Mouse (Mus musculus) G1E (cell line): ENCODE measurements around the gene Nlrc5.

Experiments
- CTCF ChIP-seq: IDR thresholded peaks from 2 replicates; pipeline ENCODE4 v1.5.1; 2012; ENCODE audit warnings: low read depth, low read length, inconsistent platforms, mixed read lengths
- GATA1 ChIP-seq: IDR thresholded peaks from 2 replicates; pipeline ENCODE4 v1.6.1; 2012; ENCODE audit warnings: borderline replicate concordance, low read length, inconsistent platforms, mixed read lengths

DNA sequence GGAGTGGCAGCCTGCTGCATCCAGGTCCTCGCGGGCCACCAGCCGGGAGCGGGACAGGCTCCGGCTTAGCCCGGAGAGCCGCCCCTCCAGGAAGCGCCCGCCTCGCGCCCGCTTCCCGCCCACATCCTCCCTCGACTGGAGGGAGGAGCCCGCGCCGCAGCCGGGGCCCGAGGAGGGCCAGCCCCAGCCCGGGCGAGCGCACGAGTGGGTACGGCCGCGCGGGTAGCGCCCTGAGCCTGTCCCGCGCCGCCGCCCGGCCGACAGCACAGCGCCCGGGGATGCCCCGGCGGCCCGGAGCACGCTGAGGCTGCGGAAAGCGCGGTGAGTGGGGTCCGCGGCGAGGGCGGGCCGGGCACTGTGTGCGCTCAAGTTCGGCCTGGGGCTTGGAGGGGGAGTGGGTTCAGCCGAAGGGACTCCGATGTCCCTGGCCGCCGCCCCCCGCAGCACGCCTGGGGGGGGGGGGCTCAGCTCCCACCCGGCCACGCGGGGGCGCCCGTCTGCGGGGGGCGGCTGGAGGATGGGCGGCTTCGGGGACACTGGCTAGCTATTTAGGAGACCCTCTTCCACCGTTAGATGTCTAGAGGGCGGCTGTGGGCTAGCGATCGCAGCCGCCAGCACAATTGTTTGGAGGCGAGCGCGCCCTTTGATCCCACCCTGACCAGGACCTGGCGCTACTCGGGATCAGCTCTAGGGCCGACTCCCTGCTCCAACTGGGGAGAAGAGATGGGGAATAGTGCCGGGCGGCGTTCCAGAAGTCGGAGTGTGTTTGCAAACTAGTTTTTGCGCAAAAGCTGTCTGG, 98.9 kb downstream of the Nlrc5 start, which contains the start of gene Cpne2:
- TF ChIP-seq CTCF (no peak), GATA1 (no peak)
